Mouse (Mus musculus) layer of hippocampus, adult 2 months (tissue): ENCODE results near the gene Gm10197. TPM values are rescaled to one million over a fixed set of nuclear protein-coding genes. Genes with fewer than 3 reads are reported as not detected.
"Not testable (repeated sequence)": the region's sequence is repeated elsewhere in the genome, so short reads cannot be mapped to it uniquely, and the experiment has no call there.

Experiments
- DNase-seq, 2 experiments: peaks; one replicate each; pipeline ENCODE4 v3.0.0; 2022; ENCODE audit warnings: low spot score in 2 of 2
- H3K27ac ChIP-seq: fragments of 200-600 bp; 2 replicates; pipeline ENCODE4 v1.8.1; 2022
- H3K4me3 ChIP-seq: fragments of 200-600 bp; 2 replicates; pipeline ENCODE4 v1.8.1; 2022; ENCODE audit warnings: mild to moderate bottlenecking
- CTCF ChIP-seq: fragments of 200-600 bp; conservative IDR thresholded peaks from 2 replicates; pipeline ENCODE4 v1.8.1; 2022; ENCODE audit warnings: antibody characterized with exemption, mild to moderate bottlenecking, moderate library complexity
- total RNA-seq, 2 experiments: library from RNA; stranded (reverse); gene quantifications; 2 replicates each; pipeline ENCODE4 v1.2.3; 2021

Gene Gm10197
- total RNA-seq, 2 experiments from 2014 or later: not detected

DNA sequence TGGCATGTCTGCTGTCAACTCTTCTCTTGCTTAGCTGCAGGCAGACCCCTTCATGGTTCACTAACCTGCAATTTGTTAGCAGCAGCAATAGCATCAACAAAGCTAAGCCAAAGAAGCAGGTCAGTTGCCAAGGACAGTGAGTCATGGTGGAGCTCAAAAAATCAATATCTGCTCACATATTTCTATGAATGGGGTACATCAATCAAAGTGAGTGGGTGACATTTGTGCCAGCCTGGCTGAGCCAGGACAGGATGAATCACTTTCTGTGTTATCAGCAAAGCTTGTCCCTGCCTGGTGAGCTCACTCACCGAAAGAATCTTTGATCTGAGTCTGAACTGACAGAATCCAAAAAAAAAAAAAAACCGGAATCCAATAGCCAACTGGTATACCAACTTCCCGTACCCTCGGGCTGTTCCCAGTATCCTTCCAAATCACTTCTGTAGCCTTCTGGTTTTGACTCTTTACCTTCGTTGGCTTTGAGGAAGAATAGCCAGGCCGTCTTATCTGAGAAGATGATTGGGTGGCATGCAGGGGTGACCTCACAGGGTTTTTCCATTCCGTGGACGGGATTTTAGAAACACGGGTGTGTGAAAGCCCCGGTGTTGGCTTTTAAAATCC lies 32.8 kb upstream of the Gm10197 start:
- no peak for TF ChIP-seq CTCF
- DNase-seq: no peak
- Histone ChIP-seq H3K4me3 (no peak overlapping the region), H3K27ac (0 out of 2 replicates have a peak overlapping the region, but pooled peaks have one; percentile 19)

DNA sequence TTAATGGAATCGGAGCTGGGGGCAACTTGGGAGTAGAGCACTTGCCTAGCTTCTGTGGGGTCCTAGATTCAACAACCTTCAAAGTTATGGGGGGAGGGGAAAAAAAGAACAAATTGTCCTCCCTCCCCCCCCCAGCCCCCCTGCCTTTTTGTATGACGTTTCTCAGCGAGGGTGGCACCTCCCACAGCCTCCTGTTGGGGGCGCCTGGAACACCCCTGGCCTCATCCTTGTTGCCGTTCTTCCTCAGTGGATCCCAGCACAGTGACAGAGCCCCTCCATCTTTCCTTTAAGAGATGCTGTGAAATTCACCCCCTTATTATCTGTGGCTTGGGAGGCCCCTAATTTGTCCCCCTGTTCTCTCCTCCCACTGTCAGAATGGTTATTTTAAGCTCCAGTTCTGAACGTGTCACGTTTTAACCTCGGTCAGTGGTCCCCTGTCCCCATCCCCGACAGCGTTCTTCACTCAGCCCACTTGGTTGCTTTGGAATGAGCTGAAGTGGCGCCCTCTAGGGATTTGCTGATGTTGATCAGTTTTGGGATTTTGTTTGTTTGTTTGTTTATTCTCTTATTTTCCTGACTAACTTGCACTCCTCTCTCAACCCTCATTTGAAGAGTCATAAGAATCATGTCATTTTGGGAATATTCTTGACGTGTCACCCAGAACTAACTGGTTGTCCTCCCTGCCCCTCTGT lies 31.3 kb upstream of the Gm10197 start:
- no peak for DNase-seq
- Histone ChIP-seq H3K4me3 (no peak overlapping the region), H3K27ac (no peak overlapping the region)
- TF ChIP-seq CTCF: peak; percentile 60

DNA sequence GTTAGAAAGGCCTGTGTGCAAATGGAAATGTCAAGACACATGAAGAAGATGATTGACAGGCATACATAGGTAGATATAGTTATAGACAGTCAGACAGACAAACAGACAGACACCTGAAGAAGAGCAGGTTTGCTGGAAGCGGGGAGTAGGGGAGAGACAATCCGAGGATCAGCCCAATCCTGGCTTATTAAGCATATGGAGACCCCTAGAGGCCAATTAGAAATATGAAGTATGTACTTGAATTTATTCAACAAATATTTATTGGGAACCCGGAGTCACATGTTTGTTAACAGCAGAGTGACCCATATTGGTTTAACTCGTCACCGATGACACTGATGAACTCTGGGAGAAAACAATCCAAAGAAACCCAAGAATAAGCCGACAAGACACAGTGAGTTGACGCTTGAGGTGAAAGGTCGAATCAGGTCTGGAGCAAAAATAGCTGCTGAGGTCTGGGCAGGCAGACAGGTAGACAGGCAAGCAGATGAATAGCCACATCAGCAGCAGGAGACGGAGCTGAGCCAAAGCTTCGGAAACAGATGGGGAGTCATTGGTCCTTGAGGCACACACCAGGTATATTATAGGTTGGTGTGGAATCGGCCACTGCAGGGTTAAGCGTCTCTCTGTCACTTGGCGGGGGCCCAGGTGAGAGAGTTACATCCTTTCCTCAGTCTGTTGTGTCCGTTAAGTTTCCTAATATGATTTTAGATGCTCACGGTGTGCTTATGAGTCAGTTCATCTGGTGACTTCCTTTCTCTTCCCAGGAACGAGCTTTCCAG lies 29.0 kb upstream of the Gm10197 start:
- H3K4me3 ChIP-seq: no peak overlapping the region
- DNase-seq: no peak
- TF ChIP-seq CTCF: peak; percentile 63
- H3K27ac ChIP-seq: no peak overlapping the region

DNA sequence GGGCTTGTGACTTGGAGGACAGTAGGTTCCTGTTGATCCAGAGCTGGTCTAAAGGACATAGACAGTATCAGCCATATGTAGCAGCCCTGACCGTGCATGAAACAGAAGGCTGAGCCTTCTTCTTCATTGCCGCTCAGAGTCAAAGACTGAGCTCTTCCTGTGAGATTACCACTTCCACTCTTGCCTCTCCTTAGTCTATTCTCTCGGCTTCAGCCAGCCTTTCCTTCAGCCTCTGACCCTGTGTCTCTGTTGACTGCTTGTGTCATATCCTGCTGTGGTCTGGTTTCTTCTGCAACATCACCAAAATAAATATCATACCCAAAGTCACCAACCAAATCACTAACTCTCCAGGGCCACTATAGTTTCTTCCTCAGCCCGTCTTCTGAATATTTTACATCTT lies 27.6 kb upstream of the Gm10197 start:
- Histone ChIP-seq H3K27ac (no peak overlapping the region), H3K4me3 (no peak overlapping the region)
- TF ChIP-seq CTCF: no peak
- DNase-seq: no peak

DNA sequence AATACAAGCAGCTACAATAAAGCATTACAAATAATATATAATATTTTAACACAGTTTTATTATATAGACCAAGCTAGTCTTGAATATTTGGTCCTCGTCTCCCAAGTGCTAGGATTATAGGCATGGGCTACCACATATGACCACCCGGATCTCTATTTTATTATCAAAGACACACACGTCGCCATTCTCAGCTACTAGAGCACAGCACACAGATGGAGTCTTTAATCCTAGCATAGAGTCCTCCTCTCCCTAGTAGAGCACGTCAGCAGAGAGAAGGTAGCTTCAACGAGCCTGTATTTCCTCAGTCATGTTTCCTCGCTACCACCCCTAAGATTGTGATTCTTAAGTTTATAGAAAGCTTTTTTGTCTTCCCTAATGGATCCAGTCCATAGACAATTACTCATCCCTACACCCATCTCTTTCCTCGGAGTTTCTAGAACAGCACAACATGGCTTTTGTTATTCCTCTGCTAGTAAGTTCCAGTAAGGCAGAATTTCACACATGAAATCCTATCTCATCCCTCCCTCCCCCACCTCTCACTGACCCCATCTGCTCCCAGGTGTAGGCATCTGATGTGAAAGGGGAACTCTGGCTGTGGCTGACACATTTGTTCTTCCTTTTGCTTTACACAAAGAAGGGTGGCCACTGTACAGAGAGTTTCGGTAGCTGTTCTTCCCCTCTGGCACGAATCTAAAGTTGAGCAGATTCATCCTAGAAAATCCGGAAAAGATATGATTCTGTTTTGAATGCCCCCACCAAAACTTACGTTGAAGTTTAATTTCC lies 26.1 kb upstream of the Gm10197 start:
- Histone ChIP-seq H3K4me3 (no peak overlapping the region), H3K27ac (no peak overlapping the region)
- DNase-seq: no peak
- no peak for TF ChIP-seq CTCF

DNA sequence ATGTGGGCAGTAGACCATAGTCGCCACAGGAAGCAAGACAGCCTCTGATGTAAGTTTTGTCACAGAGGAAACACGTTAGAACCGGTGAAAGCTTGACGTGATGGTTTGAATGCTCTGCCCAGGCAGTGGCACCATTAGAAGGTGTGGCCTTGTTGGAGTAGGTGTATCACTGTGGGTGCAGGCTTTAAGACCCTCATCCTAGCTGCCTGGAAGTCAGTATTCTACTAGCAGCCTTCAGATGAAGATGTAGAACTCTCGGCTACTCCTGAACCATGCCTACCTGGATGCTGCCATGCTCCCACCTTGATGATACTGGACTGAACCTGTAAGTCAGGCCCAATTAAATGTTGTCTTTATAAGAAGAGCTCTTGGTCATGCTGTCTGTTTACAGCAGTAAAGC lies 24.2 kb upstream of the Gm10197 start:
- DNase-seq, H3K4me3 ChIP-seq, H3K27ac ChIP-seq: not testable (repeated sequence)

DNA sequence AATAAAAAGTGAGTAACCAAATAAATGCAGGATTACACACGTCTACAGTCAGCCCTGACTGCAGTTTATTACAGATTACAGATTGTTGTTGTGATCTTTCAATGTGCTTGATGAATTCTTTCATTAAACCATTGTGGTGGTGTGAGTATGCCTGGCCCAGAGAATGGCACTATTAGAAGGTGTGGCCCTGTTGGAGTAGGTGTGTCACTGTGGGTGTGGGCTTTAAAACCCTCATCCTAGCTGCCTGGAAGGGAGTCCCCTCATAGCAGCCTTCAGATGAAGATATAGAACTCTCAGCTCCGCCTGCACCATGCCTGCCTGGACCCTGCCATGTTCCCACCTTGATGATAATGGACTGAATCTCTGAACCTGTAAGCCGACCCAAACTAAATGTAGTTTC lies 23.4 kb upstream of the Gm10197 start:
- DNase-seq, H3K27ac ChIP-seq, H3K4me3 ChIP-seq: not testable (repeated sequence)

DNA sequence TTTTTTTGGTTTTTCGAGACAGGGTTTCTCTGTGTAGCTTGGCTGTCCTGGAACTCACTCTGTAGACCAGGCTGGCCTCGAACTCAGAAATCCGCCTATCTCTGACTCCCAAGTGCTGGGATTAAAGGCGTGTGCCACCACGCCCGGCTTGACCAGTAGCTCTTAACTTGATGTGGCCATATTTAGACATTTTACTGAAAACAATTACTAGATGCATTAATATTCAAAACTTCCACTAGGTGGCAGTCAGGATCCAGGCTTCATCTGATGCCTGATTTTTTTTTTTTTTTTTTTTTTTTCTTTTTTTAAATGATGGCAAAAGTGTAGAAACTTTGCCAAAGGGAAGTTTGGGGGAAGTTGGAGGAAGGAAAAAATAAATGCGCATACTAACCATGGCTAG lies 23.0 kb upstream of the Gm10197 start:
- peak; percentile 90 for TF ChIP-seq CTCF
- Histone ChIP-seq H3K4me3 (no peak overlapping the region), H3K27ac (peak overlapping the region; percentile 32; the same call in 1 of the 2 replicates)
- peak in 1 of 2 experiments; percentile 49 for DNase-seq

DNA sequence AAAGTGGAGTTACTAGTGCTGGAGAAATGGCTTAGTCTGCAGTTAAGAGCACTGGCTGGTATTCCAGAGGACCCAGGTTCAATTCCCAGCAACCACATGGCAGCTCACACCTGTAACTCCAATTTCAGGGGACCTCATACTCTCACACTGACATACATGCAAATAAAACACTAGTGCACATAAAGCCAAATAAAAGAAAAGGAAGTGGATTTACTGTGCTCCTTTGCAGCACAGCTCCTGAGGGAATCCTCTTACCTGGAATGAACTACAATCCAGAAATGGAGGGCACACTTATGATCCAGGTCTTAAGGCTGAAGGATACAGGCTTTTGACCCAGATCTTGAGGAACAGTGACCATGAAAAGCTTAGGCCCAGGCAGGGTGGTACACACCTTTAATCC lies 22.1 kb upstream of the Gm10197 start:
- no peak for DNase-seq

DNA sequence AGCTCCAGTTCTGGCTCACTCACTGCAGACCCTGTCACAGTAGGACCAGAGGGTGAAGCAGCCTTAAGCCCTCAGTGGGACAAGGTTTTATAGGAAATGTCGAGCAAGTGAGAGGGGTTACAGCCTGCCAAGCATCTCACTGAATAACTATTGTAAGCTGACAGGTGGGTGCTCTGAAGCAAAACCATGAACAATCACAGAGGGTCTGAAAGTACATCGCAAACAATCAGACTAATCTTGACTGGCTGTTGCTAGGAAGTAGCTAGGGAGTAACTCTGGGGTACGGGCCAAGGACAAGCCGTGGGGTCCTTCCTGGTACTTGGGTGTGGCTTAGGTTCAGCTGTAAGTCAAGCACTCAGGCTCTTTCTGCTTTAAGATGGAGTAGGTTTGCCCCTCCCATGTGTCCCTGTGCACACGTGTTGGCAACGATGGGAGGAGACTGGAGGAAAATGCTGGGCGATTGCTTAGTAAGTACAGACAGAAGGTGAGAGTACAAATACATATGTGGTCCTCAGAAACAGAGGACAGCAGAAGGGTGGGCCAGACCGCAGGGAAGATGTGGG lies 21.3 kb upstream of the Gm10197 start:
- no peak for DNase-seq
- no peak for TF ChIP-seq CTCF
- H3K4me3 ChIP-seq: no peak overlapping the region
- peak overlapping the region; percentile 4; the same call in 1 of the 2 replicates for H3K27ac ChIP-seq

More for the DNA sequence above, 22.1 kb upstream of the Gm10197 start:
- Histone ChIP-seq H3K27ac (peak overlapping the region; percentile 32; the same call in 1 of the 2 replicates), H3K4me3 (no peak overlapping the region)
- no peak for TF ChIP-seq CTCF

DNA sequence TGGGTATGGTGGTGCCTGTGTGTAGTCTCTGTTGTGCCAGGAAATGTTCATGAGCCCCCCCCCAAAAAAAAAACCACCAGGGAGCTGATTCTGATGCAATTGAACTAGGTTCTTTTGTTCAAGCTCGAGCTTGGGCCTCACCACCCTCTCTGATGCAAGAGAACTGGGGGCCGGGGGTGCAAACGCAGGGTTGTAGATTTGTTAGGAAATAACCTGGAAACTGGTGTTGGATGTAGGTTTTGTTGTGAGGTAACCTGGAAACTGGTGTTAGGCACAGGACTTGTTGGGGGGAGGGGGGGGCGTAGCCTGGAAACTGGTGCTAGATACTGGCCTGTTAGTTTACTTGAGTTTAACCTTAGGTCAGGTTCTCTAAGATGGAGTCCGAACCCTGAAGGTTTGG lies 20.2 kb upstream of the Gm10197 start:
- Histone ChIP-seq H3K27ac (no peak overlapping the region; the same call in 1 of the 2 replicates), H3K4me3 (no peak overlapping the region; the same call in 1 of the 2 replicates)
- TF ChIP-seq CTCF: no peak
- no peak for DNase-seq

DNA sequence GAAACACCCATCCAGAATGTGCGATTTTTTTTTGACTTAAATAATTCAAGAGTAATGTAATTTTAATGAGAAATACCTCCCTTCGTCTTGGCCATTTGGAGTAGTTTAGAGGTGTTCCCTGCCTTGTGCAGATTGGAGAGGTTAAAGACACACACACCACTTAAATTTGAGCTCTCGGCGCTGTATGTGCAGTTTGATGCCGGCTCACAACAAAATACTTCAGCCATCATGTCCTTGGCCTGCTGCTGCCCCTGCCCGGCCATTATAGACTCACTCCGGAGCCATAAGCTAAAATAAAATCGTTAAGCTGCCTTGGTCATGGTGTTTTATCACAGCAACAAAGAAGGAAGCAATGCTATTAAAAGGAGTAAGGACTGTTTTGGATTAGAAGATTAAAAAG lies 19.8 kb upstream of the Gm10197 start:
- no peak for TF ChIP-seq CTCF
- no peak for DNase-seq
- peak overlapping the region; percentile 92 for H3K4me3 ChIP-seq
- peak overlapping the region; percentile 91 for H3K27ac ChIP-seq
